Mouse (Mus musculus) heart, embryonic 13.5 days (tissue): ENCODE results near the gene Selenot. TPM values are rescaled to one million over a fixed set of nuclear protein-coding genes. Genes with fewer than 3 reads are reported as not detected.

ENCODE experiments used
- ATAC-seq: fragments of 200-750 bp; cut with Nextera tagmentation; 2 replicates; pipeline ENCODE4 v1.8.0; 2017; ENCODE audit warnings: moderate TSS enrichment; ENCODE audit not compliant: insufficient number of reproducible peaks, low FRiP score, low TSS enrichment; ENCODE audit errors: extremely low read depth
- H3K27ac ChIP-seq: fragments of 300-500 bp; sonication (generic); replicated peaks from 2 replicates; pipeline ENCODE4 v1.5.1; 2015; ENCODE audit warnings: moderate library complexity, mild to moderate bottlenecking, inconsistent platforms
- H3K27me3 ChIP-seq: fragments of 300-500 bp; sonication (generic); replicated peaks from 2 replicates; pipeline ENCODE4 v1.6.1; 2015; ENCODE audit warnings: mild to moderate bottlenecking, inconsistent platforms
- H3K36me3 ChIP-seq: fragments of 300-500 bp; sonication (generic); 2 replicates; pipeline ENCODE4 v1.6.1; 2015; ENCODE audit warnings: mild to moderate bottlenecking, inconsistent platforms
- H3K4me1 ChIP-seq: fragments of 300-500 bp; sonication (generic); 2 replicates; pipeline ENCODE4 v1.6.1; 2015; ENCODE audit warnings: inconsistent platforms
- H3K4me2 ChIP-seq: fragments of 300-500 bp; sonication (generic); 2 replicates; pipeline ENCODE4 v1.6.1; 2015; ENCODE audit warnings: inconsistent platforms, mild to moderate bottlenecking, moderate library complexity
- H3K4me3 ChIP-seq: fragments of 300-500 bp; sonication (generic); 2 replicates; pipeline ENCODE4 v1.5.1; 2015; ENCODE audit warnings: moderate library complexity, mild to moderate bottlenecking, inconsistent platforms
- H3K9ac ChIP-seq: fragments of 300-500 bp; sonication (generic); 2 replicates; pipeline ENCODE4 v1.6.1; 2015; ENCODE audit warnings: inconsistent platforms, mild to moderate bottlenecking, moderate library complexity
- H3K9me3 ChIP-seq: fragments of 300-500 bp; sonication (generic); 2 replicates; pipeline ENCODE4 v1.6.1; 2016; ENCODE audit warnings: inconsistent platforms
- WGBS: fragments of 180-500 bp; shearing (Covaris S2); methylation state at CpG from one replicate; pipeline ENCODE4 v1.1.7; 2015; ENCODE audit warnings: mixed read lengths; 5-methylcytosine and 5-hydroxymethylcytosine counted together
- polyA plus RNA-seq: library from polyadenylated mRNA; unstranded; fragments of >200 nt; fragmentation: Nextera tagmentation; extraction: Ambion mirVana; gene quantifications from 2 replicates; pipeline ENCODE4 v1.2.1, GENCODE M21; 2015

Selenot gene
- polyA plus RNA-seq, result 15.5 and 17.8 TPM in 2 replicates

DNA sequence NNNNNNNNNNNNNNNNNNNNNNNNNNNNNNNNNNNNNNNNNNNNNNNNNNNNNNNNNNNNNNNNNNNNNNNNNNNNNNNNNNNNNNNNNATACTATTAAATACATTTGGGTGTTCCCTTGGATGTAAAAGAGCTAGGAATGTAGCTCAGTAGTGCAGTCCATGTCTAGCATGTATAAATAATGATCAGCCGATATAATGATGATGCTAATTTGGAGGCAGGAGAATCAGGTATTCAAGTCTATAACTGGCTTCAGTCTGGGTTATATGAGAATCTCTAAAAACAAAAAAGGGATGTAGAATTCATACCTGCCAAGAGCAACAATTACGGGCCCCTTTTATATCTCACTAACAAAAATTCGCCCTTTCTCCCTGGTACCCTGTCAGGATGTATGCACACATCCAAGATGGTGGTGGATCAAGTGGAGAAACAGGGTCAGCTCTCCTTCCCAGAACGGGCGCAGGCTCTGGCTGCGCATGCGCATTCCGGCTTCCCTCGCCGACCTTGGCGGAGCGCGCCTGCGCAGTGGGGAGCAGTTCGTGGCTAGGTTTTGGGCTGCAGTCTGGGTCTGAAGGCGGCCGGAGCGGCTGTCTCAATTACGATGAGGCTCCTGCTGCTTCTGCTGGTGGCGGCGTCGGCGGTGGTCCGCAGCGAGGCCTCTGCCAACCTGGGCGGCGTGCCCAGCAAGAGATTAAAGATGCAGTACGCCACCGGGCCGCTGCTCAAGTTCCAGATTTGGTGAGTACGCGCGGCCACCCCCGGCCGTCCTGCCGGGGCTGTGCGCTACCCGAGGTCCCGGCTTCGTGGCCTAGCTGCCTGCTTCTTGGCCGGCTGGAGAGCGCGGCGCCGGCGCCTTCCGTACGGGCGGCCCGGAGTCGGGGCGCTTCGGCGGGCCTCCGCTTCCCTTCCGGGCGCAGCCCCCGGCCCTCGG lies at the start of gene Selenot:
Gene Selenot, plus strand, starts transcription at position 500 of the 930 bp plus-strand sequence.
- peak within 1 kb of the TSS; percentile 100 for H3K27ac ChIP-seq
- H3K9me3 ChIP-seq, result no peaks in the 10 kb centered on the region
- WGBS, result 2% methylated on average over 46 of the region's 59 CpGs
- peaks cover 21% of the 10 kb centered on the region for H3K36me3 ChIP-seq
- H3K4me3 ChIP-seq, result peak within 1 kb of the TSS; percentile 92
- peak within 1 kb of the TSS; percentile 100 for H3K9ac ChIP-seq
- H3K27me3 ChIP-seq, result no peaks in the 10 kb centered on the region
- H3K4me2 ChIP-seq, result peak within 1 kb of the TSS; percentile 79
- peaks cover 22% of the 10 kb centered on the region for H3K4me1 ChIP-seq
- peak; percentile 81 for ATAC-seq

DNA sequence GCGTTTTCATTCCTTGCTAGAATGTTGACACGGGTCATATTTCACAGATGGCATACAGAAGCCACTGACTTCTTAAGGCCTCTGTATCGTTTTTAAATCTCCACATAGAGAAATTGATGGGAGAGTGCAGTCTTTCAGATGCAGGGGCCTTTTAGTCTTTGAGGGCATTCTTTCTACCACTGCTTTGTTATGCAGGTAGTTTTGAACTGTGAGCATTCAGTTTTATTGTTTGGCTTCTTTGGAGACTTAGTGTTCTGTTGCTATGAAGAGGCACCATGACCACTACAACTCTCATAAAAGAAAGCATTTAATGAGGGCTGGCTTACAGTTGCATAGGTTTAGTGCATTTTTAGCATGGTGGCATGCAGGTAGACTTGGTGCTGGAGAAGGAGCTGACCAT lies 39.9 kb upstream of the Selenot start:
- no peaks in the 10 kb centered on the region for H3K9me3 ChIP-seq
- H3K36me3 ChIP-seq, result peaks cover 78% of the 10 kb centered on the region
- H3K4me3 ChIP-seq, result no peak overlapping the region
- no peak overlapping the region for H3K27ac ChIP-seq
- H3K4me1 ChIP-seq, result no peaks in the 10 kb centered on the region
- ATAC-seq, result no peak
- no peak overlapping the region for H3K4me2 ChIP-seq
- 93% methylated on average over 3 of the region's 3 CpGs for WGBS
- H3K27me3 ChIP-seq, result no peaks in the 10 kb centered on the region
- H3K9ac ChIP-seq, result no peak overlapping the region

DNA sequence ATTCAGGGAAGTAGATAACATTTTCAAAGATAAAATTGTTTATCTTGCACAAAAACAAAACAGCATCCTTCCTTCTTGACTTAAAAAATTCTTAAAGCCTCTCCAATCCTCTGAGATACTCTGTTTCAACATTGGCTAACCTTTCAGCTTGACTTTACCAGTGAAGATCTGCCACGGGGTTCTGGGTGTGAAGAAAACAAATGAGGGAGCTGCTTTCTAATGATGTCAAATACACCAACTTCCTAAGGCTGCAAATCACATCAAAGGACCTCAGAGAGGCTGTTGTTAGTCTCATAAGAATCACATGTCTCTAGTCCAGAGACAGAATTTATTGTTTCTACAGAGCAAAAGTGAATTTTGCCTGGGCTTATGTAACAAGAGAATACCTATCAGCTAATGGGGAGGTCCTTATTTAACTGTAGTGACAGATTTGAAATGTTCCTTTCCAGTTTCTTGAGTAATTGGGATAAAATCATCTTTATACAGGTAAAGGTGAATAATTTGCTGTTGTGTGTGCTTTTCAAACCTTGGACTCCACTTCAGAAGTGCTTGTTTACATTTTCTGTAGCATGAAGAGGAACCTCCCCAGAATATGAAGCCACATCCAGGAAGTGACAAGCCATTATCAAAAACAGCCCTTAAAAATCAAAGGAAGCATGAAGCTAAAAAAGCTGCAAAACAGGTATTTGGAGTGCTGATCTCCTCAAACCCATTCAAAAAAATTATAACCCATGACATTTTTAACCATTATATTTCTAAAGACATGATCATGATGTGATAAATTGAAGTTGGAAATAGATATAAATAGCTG lies 24.2 kb upstream of the Selenot start:
- no peak for ATAC-seq
- no peaks in the 10 kb centered on the region for H3K4me1 ChIP-seq
- no peaks in the 10 kb centered on the region for H3K9me3 ChIP-seq
- H3K9ac ChIP-seq, result no peak overlapping the region
- H3K27me3 ChIP-seq, result no peaks in the 10 kb centered on the region
- H3K27ac ChIP-seq, result no peak overlapping the region
- 83% methylated on average over 1 of the region's 1 CpGs for WGBS
- no peak overlapping the region for H3K4me3 ChIP-seq
- H3K36me3 ChIP-seq, result peaks cover 88% of the 10 kb centered on the region
- no peak overlapping the region for H3K4me2 ChIP-seq

DNA sequence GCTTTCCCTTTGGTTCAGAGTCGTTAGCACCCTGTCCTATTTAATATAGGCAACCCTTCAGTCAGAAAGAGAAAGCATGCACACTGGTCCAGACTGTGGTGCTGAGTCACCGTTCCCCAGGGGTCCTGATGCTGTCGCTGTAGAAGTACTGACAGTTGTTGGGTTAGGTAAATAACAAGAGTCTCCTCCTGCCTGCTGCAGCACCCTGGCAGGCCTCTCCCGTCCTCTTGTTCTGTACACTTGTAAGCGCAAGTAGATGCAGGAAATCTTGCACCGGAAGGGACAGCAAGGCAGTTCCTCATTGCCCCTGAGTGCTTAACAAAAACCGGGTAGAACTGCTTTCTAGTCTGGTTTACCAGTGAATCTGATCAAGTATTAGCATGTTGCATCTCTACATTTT lies 19.8 kb upstream of the Selenot start:
- Histone ChIP-seq H3K4me2 (no peak overlapping the region), H3K36me3 (peaks cover 67% of the 10 kb centered on the region), H3K4me1 (0 out of 2 replicates have a peak, but pooled peaks cover 3% of the 10 kb centered on the region), H3K27ac (no peak overlapping the region), H3K27me3 (no peaks in the 10 kb centered on the region), H3K9ac (no peak overlapping the region), H3K4me3 (no peak overlapping the region), H3K9me3 (no peaks in the 10 kb centered on the region)
- no peak for ATAC-seq
- 77% methylated on average over 7 of the region's 7 CpGs for WGBS

DNA sequence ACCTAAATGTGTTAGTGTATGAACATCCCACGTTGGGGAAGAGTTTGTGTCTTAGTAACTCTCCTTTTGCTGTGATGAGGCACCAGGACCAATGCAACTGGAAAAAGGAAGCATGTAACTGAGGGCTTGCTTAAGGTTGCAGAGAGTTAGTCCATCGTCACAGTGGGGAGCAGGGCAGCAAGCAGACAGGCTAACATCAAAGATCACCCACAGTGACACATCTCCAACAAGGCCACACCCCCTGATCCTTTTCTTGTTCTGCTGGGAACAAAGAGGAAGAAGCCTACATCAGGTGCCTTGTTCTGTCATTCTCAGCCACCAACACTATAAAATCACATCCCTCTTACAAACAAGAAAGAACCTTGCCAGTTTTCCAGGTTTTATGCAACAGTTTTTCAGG lies 16.5 kb upstream of the Selenot start:
- Histone ChIP-seq H3K9ac (no peak overlapping the region), H3K4me2 (no peak overlapping the region), H3K4me1 (0 out of 2 replicates have a peak, but pooled peaks cover 3% of the 10 kb centered on the region), H3K4me3 (no peak overlapping the region), H3K27ac (no peak overlapping the region), H3K9me3 (peaks cover 6% of the 10 kb centered on the region; the same call in 1 of the 2 replicates), H3K36me3 (peaks cover 36% of the 10 kb centered on the region), H3K27me3 (no peaks in the 10 kb centered on the region)
- ATAC-seq, result no peak
- 48% methylated on average over 2 of the region's 2 CpGs for WGBS

DNA sequence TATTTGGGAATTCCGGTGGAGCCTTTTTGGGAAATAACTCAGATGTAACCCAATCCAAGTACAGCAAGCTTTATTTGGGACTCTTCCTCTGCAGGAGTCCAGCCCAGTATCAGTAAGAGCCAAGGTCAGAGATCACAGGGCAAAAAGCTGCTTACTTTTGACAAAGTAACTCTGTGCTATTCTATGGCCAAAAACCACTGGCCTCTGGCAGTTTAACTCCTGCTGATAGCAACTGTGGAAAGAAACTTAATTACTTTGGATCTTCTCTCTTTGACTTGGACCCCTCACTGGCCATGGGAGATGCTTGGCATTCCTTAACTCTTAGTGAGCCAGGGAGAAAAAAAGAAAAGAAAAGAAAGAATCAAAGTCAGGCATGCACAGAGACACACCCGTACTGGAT lies 15.0 kb upstream of the Selenot start:
- Histone ChIP-seq H3K9me3 (peaks cover 6% of the 10 kb centered on the region; the same call in 1 of the 2 replicates), H3K4me3 (no peak overlapping the region), H3K9ac (no peak overlapping the region), H3K27ac (no peak overlapping the region), H3K4me1 (0 out of 2 replicates have a peak, but pooled peaks cover 3% of the 10 kb centered on the region), H3K36me3 (peaks cover 21% of the 10 kb centered on the region), H3K4me2 (no peak overlapping the region), H3K27me3 (no peaks in the 10 kb centered on the region)
- 64% methylated on average over 2 of the region's 2 CpGs for WGBS
- ATAC-seq, result no peak

DNA sequence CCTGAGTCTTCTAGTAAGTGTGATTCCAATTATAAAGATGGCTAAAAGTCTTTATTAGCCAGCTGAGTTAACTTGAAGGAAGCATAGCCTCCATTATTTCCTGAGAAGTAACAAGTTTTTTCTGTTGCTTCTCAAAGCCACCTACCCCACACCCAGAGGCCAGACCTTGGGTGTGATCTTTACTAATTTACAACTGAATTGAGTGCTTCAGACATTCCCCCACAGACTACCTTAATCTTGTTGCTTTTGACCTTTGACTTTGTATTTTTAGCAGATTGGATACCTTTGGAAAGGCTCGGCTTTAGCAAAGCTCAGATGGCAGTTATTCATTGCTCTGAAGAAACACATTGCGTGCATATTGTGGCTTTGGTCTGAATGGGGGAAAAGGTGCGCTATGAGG lies 5.6 kb upstream of the Selenot start:
- no peak overlapping the region for H3K4me2 ChIP-seq
- H3K9me3 ChIP-seq, result no peaks in the 10 kb centered on the region; the same call in 1 of the 2 replicates
- H3K27me3 ChIP-seq, result no peaks in the 10 kb centered on the region
- no peak overlapping the region for H3K27ac ChIP-seq
- H3K9ac ChIP-seq, result no peak overlapping the region
- H3K4me3 ChIP-seq, result no peak overlapping the region
- no peak for ATAC-seq
- 76% methylated on average over 3 of the region's 3 CpGs for WGBS
- peaks cover under 1% of the 10 kb centered on the region; the same call in 1 of the 2 replicates for H3K4me1 ChIP-seq
- no peaks in the 10 kb centered on the region for H3K36me3 ChIP-seq

DNA sequence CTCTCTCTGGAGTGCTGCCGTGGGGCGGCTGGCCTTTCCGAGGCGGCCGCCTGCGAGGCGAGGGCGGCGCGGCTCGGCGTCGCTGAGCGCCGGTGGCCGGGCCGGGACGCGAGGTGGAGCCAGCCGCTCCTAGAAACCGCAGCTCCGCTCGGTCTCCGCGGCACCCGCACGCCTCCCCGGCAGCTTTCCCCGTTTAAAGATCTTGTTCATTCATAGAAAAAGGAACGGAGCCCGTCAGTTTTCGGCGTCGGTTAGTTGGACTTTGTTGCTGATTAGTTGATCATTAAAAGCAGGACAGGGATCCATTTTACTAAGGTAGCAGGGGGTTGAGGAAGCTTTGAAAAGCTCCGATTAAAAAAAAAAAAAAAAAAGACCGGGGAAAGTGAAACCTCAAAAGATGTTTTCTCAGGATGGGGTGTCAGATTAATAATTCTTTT lies 649 bp downstream of the Selenot start:
- H3K9me3 ChIP-seq, result no peaks in the 10 kb centered on the region
- peak overlapping the region; percentile 92 for H3K4me3 ChIP-seq
- peak overlapping the region; percentile 100 for H3K9ac ChIP-seq
- under 1% methylated on average over 36 of the region's 36 CpGs for WGBS
- H3K36me3 ChIP-seq, result peaks cover 21% of the 10 kb centered on the region
- peak; percentile 70; the same call in 1 of the 2 replicates for ATAC-seq
- H3K4me2 ChIP-seq, result peak overlapping the region; percentile 79
- H3K4me1 ChIP-seq, result peaks cover 29% of the 10 kb centered on the region
- peak overlapping the region; percentile 100 for H3K27ac ChIP-seq
- no peaks in the 10 kb centered on the region for H3K27me3 ChIP-seq

DNA sequence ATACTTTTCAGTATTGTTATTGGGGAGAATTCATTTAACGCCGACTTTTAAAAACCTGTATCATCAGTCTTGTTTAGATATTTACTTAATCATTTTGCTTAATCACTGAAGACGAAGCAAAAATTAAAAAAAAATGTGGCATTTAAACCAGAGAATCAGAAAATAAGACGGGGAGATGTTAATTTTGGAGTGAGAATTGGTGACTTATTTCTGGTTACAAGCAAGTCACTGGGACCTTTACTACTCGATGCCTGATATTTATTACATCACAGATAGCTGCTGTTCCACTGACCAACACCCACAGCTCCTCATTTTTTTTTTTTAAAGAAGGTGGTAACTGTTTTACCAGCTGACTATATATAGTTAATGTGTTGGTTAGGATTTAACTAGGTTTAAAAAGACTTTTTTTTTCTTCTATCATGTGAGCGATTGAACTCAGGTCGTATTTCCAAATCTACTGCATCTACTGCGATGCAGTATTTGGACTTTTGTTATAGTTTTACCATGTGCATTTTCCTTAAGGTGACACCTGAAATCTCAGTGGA lies 1.1 kb downstream of the Selenot start:
- peak overlapping the region; percentile 100 for H3K9ac ChIP-seq
- 21% methylated on average over 8 of the region's 8 CpGs for WGBS

DNA sequence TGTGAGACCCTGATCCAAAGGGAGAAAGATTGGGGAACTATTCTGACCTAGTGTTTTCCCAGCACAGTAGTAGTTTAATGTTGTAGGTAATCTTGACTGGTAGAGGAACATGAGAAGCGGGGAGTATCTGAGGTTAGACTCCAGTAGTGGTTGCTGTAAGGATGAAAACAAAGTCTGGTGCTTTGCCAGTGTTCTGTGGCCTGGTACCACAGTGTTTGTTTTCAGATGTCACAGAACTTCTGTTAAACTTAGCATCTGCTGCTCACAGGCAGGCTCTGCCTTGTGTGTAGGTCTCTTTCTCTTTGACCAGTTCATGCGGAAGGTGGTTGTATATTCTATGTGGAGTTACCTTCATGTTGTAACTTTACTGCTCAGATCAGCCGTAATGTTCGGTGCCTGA lies 5.1 kb downstream of the Selenot start:
- Histone ChIP-seq H3K9ac (no peak overlapping the region), H3K4me2 (no peak overlapping the region), H3K27me3 (no peaks in the 10 kb centered on the region), H3K4me1 (peaks cover 35% of the 10 kb centered on the region), H3K27ac (no peak overlapping the region), H3K36me3 (peaks cover 28% of the 10 kb centered on the region), H3K4me3 (no peak overlapping the region), H3K9me3 (no peaks in the 10 kb centered on the region)
- ATAC-seq, result no peak
- 86% methylated on average over 4 of the region's 4 CpGs for WGBS

More for the DNA sequence above, 1.1 kb downstream of the Selenot start:
- no peaks in the 10 kb centered on the region for H3K27me3 ChIP-seq
- peak overlapping the region; percentile 92 for H3K4me3 ChIP-seq
- peaks cover 21% of the 10 kb centered on the region for H3K36me3 ChIP-seq
- no peaks in the 10 kb centered on the region for H3K9me3 ChIP-seq
- no peak for ATAC-seq
- H3K27ac ChIP-seq, result peak overlapping the region; percentile 100; the same call in 1 of the 2 replicates
- peak overlapping the region; percentile 79 for H3K4me2 ChIP-seq
- H3K4me1 ChIP-seq, result peaks cover 34% of the 10 kb centered on the region

DNA sequence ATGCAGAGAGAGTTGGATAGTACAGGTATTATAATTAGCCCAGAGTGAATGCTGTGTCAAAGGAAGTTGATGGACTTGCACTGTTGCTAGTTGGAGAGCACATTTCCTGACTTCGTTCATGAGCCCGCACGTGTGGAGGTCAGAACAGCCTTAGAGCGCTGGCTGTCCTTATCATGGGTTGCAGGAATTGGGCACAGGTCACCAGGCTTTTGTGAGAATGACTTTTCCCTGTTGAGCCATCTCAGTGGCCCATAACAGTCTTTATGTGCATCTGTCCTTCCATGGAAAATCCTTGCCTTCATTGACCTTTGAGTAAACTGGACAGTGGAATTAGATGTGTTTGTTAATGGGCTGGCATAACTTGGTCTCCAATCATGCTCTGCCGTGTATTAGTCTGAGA lies 5.9 kb downstream of the Selenot start:
- no peak overlapping the region for H3K27ac ChIP-seq

More for the DNA sequence above, 5.9 kb downstream of the Selenot start:
- 52% methylated on average over 5 of the region's 5 CpGs for WGBS
- no peaks in the 10 kb centered on the region for H3K9me3 ChIP-seq
- H3K9ac ChIP-seq, result no peak overlapping the region
- H3K36me3 ChIP-seq, result peaks cover 36% of the 10 kb centered on the region
- H3K4me3 ChIP-seq, result no peak overlapping the region
- no peak for ATAC-seq
- H3K27me3 ChIP-seq, result no peaks in the 10 kb centered on the region
- no peak overlapping the region for H3K4me2 ChIP-seq
- peaks cover 35% of the 10 kb centered on the region for H3K4me1 ChIP-seq
